Comparison of ENCODE assay signal across 8 mouse cellular contexts in genomic region chr1:151270691-151271090, GRCm38 (mm10).
DNase-seq lines count a peak whose midpoint lies in the region; ATAC-seq and TF ChIP-seq lines count a peak whose summit lies in the region.
"Had no signal": no experiment of that assay in that cellular context is flagged by ENCODE, and none has a peak within 500 bp of the region (broad histone marks: within the 10 kb centered on the region; RNA-seq: fewer than 3 reads in every experiment).

No protein-coding gene starts in this region.

- no peaks in the 10 kb centered on the region for H3K36me3 ChIP-seq in heart, postnatal 0 days (replicated peaks; ENCODE audit: control insufficient read depth, insufficient read depth, low read length)
- no peaks in the 10 kb centered on the region for H3K36me3 ChIP-seq in megakaryocyte, embryonic 14.5 days (replicated peaks; ENCODE audit: low read length)

- peak overlapping the region; percentile 22; the same call in 1 of the 2 replicates for H3K4me2 ChIP-seq in heart, postnatal 0 days (ENCODE audit: low read depth, low read length)

- no peak overlapping the region for H3K4me3 ChIP-seq in heart, postnatal 0 days (ENCODE audit: low read depth, low read length)
- peak overlapping the region; percentile 50 for H3K4me3 ChIP-seq in megakaryocyte, embryonic 14.5 days (replicated peaks)

- no peaks in the 10 kb centered on the region for H3K9me3 ChIP-seq in heart, postnatal 0 days (replicated peaks; ENCODE audit: control insufficient read depth, low read length)
- peaks cover 3% of the 10 kb centered on the region; the same call in 1 of the 2 replicates for H3K9me3 ChIP-seq in megakaryocyte, embryonic 14.5 days

- no peak overlapping the region for H3K27ac ChIP-seq in heart, postnatal 0 days (ENCODE audit: low read depth)

- 46% methylated on average over 8 of the region's 8 CpGs for WGBS in heart, postnatal 0 days

- TF ChIP-seq EP300 in heart, postnatal 0 days (IDR thresholded peaks at IDR 0.05; ENCODE audit: low read depth) = no peak

- H3K27me3 ChIP-seq in heart, postnatal 0 days (ENCODE audit: control insufficient read depth, insufficient read depth, low read length) = no peaks in the 10 kb centered on the region
- no peaks in the 10 kb centered on the region for H3K27me3 ChIP-seq in megakaryocyte, embryonic 14.5 days (replicated peaks)

- peak; percentile 13 to 42 for DNase-seq in kidney, postnatal 25 days
- DNase-seq in kidney, adult 18-20 months = no peak
- DNase-seq in MEL-GATA-1-ER (ENCODE audit: extremely low read depth, low read depth) = peak; percentile 69
- no peak for DNase-seq in heart, postnatal 0 days (ENCODE audit: low spot score)
- DNase-seq in retina, embryonic 14.5 days (ENCODE audit: low spot score) = no peak
- DNase-seq in thymus, postnatal 10 days (ENCODE audit: low spot score in 2 of 2) = no peak
- DNase-seq: cerebellum, postnatal 10 days had no signal

- TF ChIP-seq CTCF in heart, postnatal 0 days (IDR thresholded peaks at IDR 0.05; ENCODE audit: low read depth) = no peak

- H3K9ac ChIP-seq in heart, postnatal 0 days (replicated peaks; ENCODE audit: low read depth, low read length) = no peak overlapping the region

- no peak for ATAC-seq in heart, postnatal 0 days (ENCODE audit: insufficient read depth, low read depth)

- no peaks in the 10 kb centered on the region; the same call in 1 of the 2 replicates for H3K4me1 ChIP-seq in heart, postnatal 0 days (ENCODE audit: control insufficient read depth, insufficient read depth)
- peaks cover 5% of the 10 kb centered on the region; the same call in 1 of the 2 replicates for H3K4me1 ChIP-seq in megakaryocyte, embryonic 14.5 days

Comparison
In these comparisons a context has a peak if more than half of its experiments do, and no peak if none do; other contexts are left out.
1. DNase-seq: peak in kidney, postnatal 25 days (2 of 2) and MEL-GATA-1-ER (single experiment); none in kidney, adult 18-20 months (single experiment), heart, postnatal 0 days (single experiment), retina, embryonic 14.5 days (single experiment) and thymus, postnatal 10 days (0 of 2).